Mouse (Mus musculus) forebrain, embryonic 10.5 days (tissue): Measurements from ENCODE around the gene Kcnk5. TPM values are rescaled to one million over a fixed set of nuclear protein-coding genes. Genes with fewer than 3 reads are reported as not detected.

Source experiments
- DNase-seq: peaks from one replicate; pipeline ENCODE4 v3.0.0-alpha.2; 2017; ENCODE audit warnings: low spot score; ENCODE audit errors: extremely low spot score
- H3K27ac ChIP-seq: fragments of 300-500 bp; sonication (generic); 2 replicates; pipeline ENCODE4 v1.5.1; 2016; ENCODE audit warnings: mild to moderate bottlenecking
- H3K27me3 ChIP-seq: fragments of 300-500 bp; sonication (generic); 2 replicates; pipeline ENCODE4 v1.6.1; 2016; ENCODE audit warnings: mild to moderate bottlenecking; ENCODE audit not compliant: poor library complexity, severe bottlenecking
- H3K36me3 ChIP-seq: fragments of 300-500 bp; sonication (generic); replicated peaks from 2 replicates; pipeline ENCODE4 v1.6.1; 2016; ENCODE audit warnings: mild to moderate bottlenecking, moderate library complexity
- H3K4me1 ChIP-seq: fragments of 300-500 bp; sonication (generic); 2 replicates; pipeline ENCODE4 v1.6.1; 2016
- H3K4me3 ChIP-seq: fragments of 300-500 bp; sonication (generic); 2 replicates; pipeline ENCODE4 v1.5.1; 2016; ENCODE audit warnings: mild to moderate bottlenecking, moderate library complexity
- H3K9me3 ChIP-seq: fragments of 300-500 bp; sonication (generic); 2 replicates; pipeline ENCODE4 v1.6.1; 2016; ENCODE audit warnings: mild to moderate bottlenecking, moderate library complexity
- WGBS: fragments of 180-500 bp; shearing (Covaris S2); methylation state at CpG from one replicate; pipeline ENCODE4 v1.1.7; 2016; 5-methylcytosine and 5-hydroxymethylcytosine counted together
- polyA plus RNA-seq: library from polyadenylated mRNA; unstranded; fragments of >200 nt; fragmentation: Nextera tagmentation; extraction: Ambion mirVana; gene quantifications from 2 replicates; pipeline ENCODE4 v1.2.1, GENCODE M21; 2016

The Kcnk5 gene
- polyA plus RNA-seq, 1 experiment from 2014 or later = 16.1 TPM

DNA sequence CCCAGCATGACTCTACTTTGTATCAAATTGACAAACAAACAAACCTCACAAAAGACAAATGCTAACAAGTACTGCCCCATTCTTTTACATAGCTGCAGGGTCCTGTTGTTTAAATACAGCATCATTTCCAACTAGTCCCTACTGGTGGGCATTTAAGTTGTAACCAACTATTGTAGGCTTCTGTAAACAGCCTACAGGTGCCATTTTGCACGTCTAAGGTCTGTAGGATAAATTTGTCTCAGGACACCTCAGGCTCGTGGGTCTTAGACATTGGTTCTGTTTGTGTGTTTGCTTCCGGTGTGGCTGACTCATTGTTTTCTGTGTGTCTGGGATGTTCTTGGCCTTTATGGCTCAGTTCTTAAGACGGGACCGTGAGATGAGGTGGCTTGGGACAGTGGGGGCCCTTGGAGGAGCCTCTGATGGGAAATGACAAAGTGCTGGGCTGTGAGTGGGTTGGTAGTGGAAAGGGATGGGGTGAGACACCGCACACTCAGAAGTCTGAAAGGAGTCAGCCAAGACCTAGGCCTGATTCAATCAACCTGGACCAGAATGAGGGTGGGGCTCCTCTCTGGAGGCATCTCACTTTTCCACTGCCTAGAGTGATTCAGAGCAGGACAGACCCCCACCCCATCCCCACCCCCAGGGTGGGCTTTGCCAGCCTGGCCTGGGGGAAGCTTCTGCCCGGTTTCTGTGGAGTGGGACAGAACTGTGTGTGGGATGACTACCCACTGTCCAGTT is 35.1 kb upstream of the Kcnk5 start:
- H3K4me1 ChIP-seq = peaks cover 41% of the 10 kb centered on the region
- no peaks in the 10 kb centered on the region for H3K27me3 ChIP-seq
- no peak for DNase-seq
- 79% methylated on average over 7 of the region's 7 CpGs for WGBS
- H3K9me3 ChIP-seq = no peaks in the 10 kb centered on the region
- peak overlapping the region; percentile 60 for H3K27ac ChIP-seq
- no peak overlapping the region for H3K4me3 ChIP-seq
- H3K36me3 ChIP-seq = no peaks in the 10 kb centered on the region

DNA sequence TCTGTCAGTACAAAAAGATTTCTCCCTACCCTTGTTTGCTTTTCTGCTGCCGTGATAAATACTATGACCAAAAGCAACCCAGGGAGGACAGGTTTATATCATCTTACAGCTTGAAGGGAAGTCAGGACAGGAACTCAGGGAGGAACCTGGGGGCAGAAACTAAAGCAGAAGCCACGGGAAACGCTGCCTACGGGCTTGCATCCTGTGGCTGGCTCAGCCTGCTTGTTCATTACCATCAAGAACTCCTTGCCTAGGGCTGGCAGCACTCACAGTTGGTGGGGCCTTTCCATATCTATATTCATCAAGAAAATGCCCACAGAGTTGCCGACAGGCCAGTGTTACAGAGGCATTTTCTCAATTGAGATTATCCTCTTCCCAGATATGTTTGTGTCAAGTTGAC is 34.2 kb upstream of the Kcnk5 start:
- DNase-seq = no peak
- WGBS = 85% methylated on average over 5 of the region's 5 CpGs
- Histone ChIP-seq H3K36me3 (no peaks in the 10 kb centered on the region), H3K4me1 (peaks cover 40% of the 10 kb centered on the region), H3K27ac (no peak overlapping the region), H3K9me3 (no peaks in the 10 kb centered on the region), H3K27me3 (no peaks in the 10 kb centered on the region), H3K4me3 (no peak overlapping the region)

DNA sequence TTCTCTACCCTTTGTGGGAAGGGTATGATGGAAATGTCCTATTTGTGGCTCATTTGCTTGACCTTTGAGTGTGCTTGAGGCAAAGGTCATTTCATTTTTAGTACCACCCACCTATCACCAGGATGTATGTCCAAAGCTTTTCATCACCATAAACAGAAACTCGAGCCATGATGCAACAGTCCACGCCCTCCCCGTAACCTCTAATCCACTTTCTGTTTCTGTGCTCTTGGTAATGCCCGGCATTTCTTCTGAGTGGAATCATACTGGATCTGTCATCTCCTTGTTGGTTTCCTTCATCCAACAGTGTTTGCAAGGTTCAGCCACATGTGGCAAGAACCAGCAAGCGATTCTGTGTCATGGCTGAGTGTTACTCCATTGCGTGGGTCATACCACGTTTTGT is 32.5 kb upstream of the Kcnk5 start:
- H3K9me3 ChIP-seq = no peaks in the 10 kb centered on the region
- H3K36me3 ChIP-seq = no peaks in the 10 kb centered on the region
- no peak overlapping the region for H3K27ac ChIP-seq
- peaks cover 34% of the 10 kb centered on the region for H3K4me1 ChIP-seq
- 90% methylated on average over 7 of the region's 7 CpGs for WGBS
- DNase-seq = no peak
- H3K4me3 ChIP-seq = no peak overlapping the region
- no peaks in the 10 kb centered on the region for H3K27me3 ChIP-seq

DNA sequence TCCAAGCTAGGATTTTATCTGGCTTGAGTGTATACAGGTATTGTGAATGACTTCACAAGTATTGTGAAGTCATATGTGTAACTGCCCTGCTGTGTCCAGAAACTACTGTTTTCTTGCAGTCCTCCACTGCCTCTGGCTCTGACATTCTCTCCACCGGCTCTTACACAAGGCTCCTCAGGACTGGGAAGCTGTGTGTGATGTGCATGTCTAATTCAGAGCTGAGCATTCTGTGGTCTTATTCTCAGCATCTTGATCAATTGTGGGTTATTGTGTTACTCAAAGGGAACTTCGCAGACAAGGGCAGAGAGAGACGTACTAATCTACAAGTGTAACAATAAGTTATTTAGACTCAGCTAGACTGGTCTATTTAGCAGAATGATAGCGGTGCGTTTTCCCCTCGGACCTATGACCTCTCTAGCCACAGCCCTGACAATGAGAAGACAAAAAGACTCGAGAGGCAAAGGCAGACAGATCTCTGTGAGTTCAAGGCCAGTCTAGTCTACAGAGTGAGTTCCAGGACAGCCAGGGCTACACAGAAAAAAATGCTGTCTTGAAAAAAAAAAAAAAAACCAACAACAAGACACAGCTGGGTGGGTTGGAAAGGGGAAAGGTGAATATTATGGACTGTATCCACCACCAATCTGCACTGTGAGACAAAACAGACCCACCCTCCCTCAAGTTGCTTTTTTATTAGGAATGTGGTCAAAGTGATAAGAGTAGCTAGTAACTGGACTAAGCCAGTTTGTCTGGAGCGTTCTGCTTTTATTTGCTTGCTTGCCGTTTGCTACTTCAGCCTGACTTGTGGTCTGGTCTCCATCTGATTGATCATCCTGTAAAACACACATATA is 30.4 kb upstream of the Kcnk5 start:
- 61% methylated on average over 9 of the region's 9 CpGs for WGBS
- Histone ChIP-seq H3K4me3 (no peak overlapping the region), H3K27ac (0 out of 2 replicates have a peak overlapping the region, but pooled peaks have one; percentile 37), H3K9me3 (no peaks in the 10 kb centered on the region), H3K36me3 (no peaks in the 10 kb centered on the region), H3K27me3 (no peaks in the 10 kb centered on the region), H3K4me1 (peaks cover 39% of the 10 kb centered on the region)
- DNase-seq = no peak

DNA sequence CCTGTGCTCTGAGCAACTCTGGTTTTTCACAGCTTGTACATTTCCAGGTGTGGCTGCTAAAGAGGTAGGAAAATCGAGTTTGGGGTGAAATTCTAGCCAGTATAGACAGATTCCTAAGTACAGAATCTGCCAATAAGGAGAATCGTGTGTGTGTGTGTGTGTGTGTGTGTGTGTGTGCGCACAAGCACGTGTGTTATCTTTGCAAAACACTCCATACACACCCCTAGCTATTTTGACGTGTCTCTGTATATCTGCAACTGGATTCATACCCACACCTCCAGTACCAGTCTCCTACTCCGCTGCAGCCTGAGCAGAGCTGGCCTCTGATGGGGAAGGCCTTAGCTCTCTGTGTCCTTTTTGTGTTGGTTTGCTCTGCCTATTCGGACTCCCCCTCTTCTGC is 28.3 kb upstream of the Kcnk5 start:
- peaks cover 36% of the 10 kb centered on the region for H3K4me1 ChIP-seq
- H3K4me3 ChIP-seq = no peak overlapping the region
- no peak for DNase-seq
- peak overlapping the region; percentile 49; the same call in 1 of the 2 replicates for H3K27ac ChIP-seq
- H3K36me3 ChIP-seq = no peaks in the 10 kb centered on the region
- no peaks in the 10 kb centered on the region for H3K9me3 ChIP-seq
- WGBS = 87% methylated on average over 7 of the region's 7 CpGs
- H3K27me3 ChIP-seq = no peaks in the 10 kb centered on the region

DNA sequence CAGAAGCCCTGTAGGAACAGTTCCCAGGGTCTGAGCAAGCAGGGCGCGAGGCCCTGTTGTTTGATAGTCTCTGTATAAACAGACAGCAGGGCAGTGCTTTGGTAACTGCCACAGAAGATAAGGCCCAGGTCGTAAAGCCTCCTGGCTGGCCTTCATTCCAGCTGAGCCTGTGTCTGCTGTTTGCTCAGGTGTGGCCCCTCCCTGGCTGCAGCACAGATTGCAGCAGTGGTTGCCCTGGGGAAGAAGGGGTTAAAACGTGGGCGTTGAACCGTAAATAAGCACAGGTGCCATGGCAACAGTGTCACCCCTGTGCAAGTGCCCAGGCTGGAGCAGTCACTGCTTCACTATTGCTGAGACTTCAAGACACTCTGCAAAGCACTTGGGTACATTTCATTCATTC is 26.8 kb upstream of the Kcnk5 start:
- no peak overlapping the region for H3K4me3 ChIP-seq
- H3K27me3 ChIP-seq = no peaks in the 10 kb centered on the region
- no peaks in the 10 kb centered on the region for H3K36me3 ChIP-seq
- H3K27ac ChIP-seq = peak overlapping the region; percentile 79
- no peaks in the 10 kb centered on the region for H3K9me3 ChIP-seq
- 33% methylated on average over 6 of the region's 6 CpGs for WGBS
- peak; percentile 58 for DNase-seq
- H3K4me1 ChIP-seq = peaks cover 36% of the 10 kb centered on the region

DNA sequence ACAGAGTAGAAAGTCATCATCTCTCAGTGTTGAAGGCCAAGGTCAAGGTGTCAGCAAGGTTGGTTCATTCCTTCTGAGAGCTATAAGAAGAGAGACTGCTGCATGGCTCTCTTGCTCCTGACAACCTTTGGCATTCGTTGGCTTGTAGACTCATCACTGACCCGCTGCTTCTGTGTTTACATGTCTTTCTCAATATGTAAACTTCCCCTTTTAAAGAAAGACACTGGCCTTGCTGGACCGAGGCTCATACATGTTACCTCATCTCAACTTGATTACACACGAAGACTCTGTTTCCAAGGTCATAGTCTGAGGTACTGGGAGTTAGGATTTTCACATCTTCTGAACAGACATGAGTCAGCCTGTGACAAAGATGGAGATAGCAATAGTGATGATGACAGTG is 24.1 kb upstream of the Kcnk5 start:
- no peak for DNase-seq
- Histone ChIP-seq H3K27me3 (no peaks in the 10 kb centered on the region), H3K4me3 (no peak overlapping the region), H3K27ac (no peak overlapping the region), H3K9me3 (no peaks in the 10 kb centered on the region), H3K36me3 (no peaks in the 10 kb centered on the region), H3K4me1 (peaks cover 36% of the 10 kb centered on the region)
- 86% methylated on average over 4 of the region's 4 CpGs for WGBS

DNA sequence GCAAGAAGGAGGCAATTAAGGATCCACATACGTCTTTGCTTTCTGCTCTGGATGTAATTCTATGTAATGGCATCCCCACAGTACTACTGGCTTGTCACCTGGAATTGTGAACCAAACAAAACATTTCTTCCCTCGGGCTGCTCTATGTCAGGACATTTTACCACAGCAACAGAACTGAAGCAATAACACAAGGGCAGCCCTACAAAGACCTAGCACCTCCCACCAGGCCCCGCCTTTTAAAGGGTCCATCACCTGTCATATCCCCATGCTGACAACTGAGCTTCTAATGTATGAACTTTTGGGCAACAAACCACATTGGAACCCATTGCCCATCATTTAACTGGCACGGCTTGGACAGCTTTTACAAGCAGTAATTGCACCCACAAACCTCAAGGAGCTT is 21.7 kb upstream of the Kcnk5 start:
- H3K27ac ChIP-seq = no peak overlapping the region
- no peaks in the 10 kb centered on the region for H3K9me3 ChIP-seq
- H3K4me1 ChIP-seq = peaks cover 23% of the 10 kb centered on the region
- WGBS = 71% methylated on average over 4 of the region's 4 CpGs
- no peak overlapping the region for H3K4me3 ChIP-seq
- no peak for DNase-seq
- H3K36me3 ChIP-seq = no peaks in the 10 kb centered on the region
- no peaks in the 10 kb centered on the region for H3K27me3 ChIP-seq

DNA sequence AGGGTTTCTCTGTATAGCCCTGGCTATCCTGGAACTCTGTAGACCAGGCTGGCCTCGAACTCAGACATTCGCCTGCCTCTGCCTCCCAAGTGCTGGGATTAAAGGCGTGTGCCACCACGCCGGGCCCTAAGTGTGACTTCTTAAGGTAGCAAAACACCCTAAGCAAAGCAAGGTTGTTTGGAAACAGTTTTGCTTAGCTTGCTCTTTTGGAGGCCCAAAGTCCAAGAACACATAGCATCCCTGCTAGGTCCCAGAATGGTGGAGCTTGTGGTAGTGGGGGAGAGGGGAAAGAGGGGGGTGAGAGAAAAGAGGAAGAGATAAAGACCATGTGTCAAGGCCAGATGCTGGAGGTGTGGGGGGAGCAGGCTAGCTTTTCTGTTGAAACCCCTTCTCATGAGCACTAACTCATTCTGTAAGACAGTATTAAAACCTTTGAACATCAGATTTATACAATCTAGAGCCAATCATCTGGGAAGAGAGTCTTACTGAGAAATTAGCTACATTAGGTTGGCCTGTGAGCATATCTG is 21.1 kb upstream of the Kcnk5 start:
- Histone ChIP-seq H3K27me3 (no peaks in the 10 kb centered on the region), H3K4me1 (peaks cover 17% of the 10 kb centered on the region), H3K27ac (no peak overlapping the region), H3K36me3 (no peaks in the 10 kb centered on the region), H3K9me3 (no peaks in the 10 kb centered on the region), H3K4me3 (no peak overlapping the region)
- WGBS = 92% methylated on average over 5 of the region's 5 CpGs
- DNase-seq = no peak

DNA sequence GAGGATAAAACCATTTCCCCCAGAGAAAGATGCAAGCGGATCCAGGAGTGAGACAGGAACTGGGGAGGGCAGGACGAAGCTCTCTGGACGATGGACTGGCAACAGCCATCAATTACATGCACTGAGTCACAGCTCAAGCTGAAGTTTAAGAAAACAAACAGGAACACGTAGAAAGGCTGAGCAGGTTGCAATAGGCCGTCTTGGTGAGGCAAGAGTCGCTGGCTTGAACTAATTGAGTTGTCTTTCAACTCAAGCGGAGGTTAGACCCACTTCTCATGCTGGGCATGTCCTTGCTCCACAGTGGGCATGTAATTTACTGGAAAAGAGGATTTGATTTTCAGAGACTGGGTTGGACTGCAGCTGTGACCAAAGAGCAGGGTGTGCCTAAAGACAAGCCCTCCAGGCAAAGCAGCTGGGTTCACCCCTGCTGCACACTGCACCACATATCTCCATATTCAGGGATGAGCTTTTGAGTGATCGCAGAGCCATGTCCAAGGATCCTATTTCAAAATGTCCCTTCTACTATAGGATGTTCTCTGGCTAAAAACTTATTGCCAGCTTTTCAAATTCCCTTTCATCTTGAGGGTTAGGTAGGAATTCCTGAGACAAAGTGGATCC is 19.6 kb upstream of the Kcnk5 start:
- Histone ChIP-seq H3K27me3 (no peaks in the 10 kb centered on the region), H3K4me3 (no peak overlapping the region), H3K36me3 (no peaks in the 10 kb centered on the region), H3K9me3 (no peaks in the 10 kb centered on the region), H3K27ac (no peak overlapping the region), H3K4me1 (peaks cover 15% of the 10 kb centered on the region)
- 62% methylated on average over 8 of the region's 8 CpGs for WGBS
- no peak for DNase-seq

DNA sequence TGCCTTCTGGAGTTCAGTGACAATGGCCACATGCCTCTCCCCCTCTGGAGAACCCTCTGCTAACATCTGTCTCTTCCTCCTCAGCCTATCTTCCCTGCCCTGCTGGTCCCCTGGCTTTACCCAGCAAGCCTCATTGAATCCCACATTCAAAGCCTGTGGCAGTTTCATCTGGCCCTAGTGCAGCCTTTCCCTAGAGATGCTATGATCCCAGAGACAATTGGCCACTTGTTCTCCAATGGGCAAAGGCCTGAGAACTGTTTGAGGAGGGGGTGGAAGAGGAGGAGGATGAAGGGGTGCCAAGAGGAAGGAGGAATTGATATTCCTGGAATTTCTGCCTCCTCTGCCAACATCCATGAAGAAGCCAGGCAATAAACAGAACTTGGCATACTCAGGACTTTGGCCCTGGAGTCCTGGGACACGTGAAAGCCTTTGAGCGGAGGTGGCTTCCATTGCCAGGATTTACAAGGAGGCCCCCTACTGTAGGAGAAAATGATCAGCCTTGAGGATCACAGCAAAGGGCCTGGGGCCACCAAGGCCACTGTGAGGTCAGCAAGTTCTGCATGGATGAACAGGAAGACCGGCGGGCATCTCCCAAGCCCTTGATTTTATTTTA is 11.6 kb upstream of the Kcnk5 start:
- DNase-seq = no peak
- Histone ChIP-seq H3K27me3 (no peaks in the 10 kb centered on the region), H3K27ac (peak overlapping the region; percentile 44; the same call in 1 of the 2 replicates), H3K9me3 (no peaks in the 10 kb centered on the region), H3K36me3 (no peaks in the 10 kb centered on the region), H3K4me3 (no peak overlapping the region), H3K4me1 (peaks cover 7% of the 10 kb centered on the region)
- 81% methylated on average over 4 of the region's 4 CpGs for WGBS

DNA sequence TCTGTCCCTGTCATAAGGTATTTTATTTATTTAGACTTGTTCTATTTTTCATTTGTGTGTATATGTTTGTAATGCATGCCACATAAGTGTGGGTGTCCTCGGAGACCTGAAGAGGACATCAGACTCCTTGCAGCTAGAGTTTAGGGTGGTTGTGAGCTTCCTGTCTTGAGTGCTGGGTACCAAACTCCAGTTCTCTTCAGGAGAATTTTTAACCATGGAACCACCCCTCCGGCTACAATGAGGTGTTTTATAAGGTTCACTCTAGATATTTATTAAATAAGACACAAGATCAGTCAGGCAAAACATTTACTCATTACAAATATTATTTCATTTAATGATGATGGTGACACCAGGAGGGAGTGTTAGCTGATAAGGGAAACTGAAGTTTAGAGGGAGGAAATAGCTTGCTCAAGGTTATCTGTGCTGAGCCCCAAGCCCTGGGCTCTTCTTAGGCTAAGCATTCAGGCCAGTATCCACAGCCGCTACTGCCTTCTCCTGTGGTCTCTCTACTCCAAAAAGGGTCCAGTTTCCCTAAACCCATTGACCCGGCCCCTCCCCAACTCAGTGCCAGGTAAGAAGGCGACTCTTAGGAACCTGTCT is 9.6 kb upstream of the Kcnk5 start:
- Histone ChIP-seq H3K36me3 (no peaks in the 10 kb centered on the region), H3K27me3 (no peaks in the 10 kb centered on the region), H3K4me1 (peaks cover 7% of the 10 kb centered on the region), H3K4me3 (no peak overlapping the region), H3K27ac (no peak overlapping the region), H3K9me3 (no peaks in the 10 kb centered on the region)
- 86% methylated on average over 5 of the region's 5 CpGs for WGBS
- no peak for DNase-seq
